Mouse (Mus musculus) intestine, embryonic 16.5 days (tissue): ENCODE measurements around the gene Rnase2b. TPM values are rescaled to one million over a fixed set of nuclear protein-coding genes. Genes with fewer than 3 reads are reported as not detected.
"Not testable (repeated sequence)": the region's sequence is repeated elsewhere in the genome, so short reads cannot be mapped to it uniquely, and the experiment has no call there.

ENCODE experiments used
- ATAC-seq: fragments of 200-750 bp; cut with Nextera tagmentation; 2 replicates; pipeline ENCODE4 v1.8.0; 2017; ENCODE audit warnings: moderate TSS enrichment, moderate library complexity
- H3K27ac ChIP-seq: fragments of 300-500 bp; sonication (generic); 2 replicates; pipeline ENCODE4 v1.5.1; 2014; ENCODE audit warnings: mild to moderate bottlenecking, low read length
- H3K27me3 ChIP-seq: fragments of 300-500 bp; sonication (generic); replicated peaks from 2 replicates; pipeline ENCODE4 v1.6.1; 2014; ENCODE audit warnings: low read length, control low read depth, mixed read lengths; ENCODE audit not compliant: control insufficient read depth, insufficient read depth
- H3K36me3 ChIP-seq: fragments of 300-500 bp; sonication (generic); 2 replicates; pipeline ENCODE4 v1.6.1; 2014; ENCODE audit warnings: low read length, control low read depth; ENCODE audit not compliant: control insufficient read depth, insufficient read depth
- H3K4me1 ChIP-seq: fragments of 300-500 bp; sonication (generic); 2 replicates; pipeline ENCODE4 v1.6.1; 2014; ENCODE audit warnings: low read length, control low read depth, mixed read lengths; ENCODE audit not compliant: control insufficient read depth, insufficient read depth
- H3K4me2 ChIP-seq: fragments of 300-500 bp; sonication (generic); 2 replicates; pipeline ENCODE4 v1.6.1; 2014; ENCODE audit warnings: low read depth, low read length, control low read depth
- H3K4me3 ChIP-seq: fragments of 300-500 bp; sonication (generic); 2 replicates; pipeline ENCODE4 v1.5.1; 2014; ENCODE audit warnings: mild to moderate bottlenecking, low read length
- H3K9ac ChIP-seq: fragments of 300-500 bp; sonication (generic); 2 replicates; pipeline ENCODE4 v1.6.1; 2014; ENCODE audit warnings: low read depth, low read length
- H3K9me3 ChIP-seq: fragments of 300-500 bp; sonication (generic); 2 replicates; pipeline ENCODE4 v1.6.1; 2016; ENCODE audit warnings: low read length, control low read depth; ENCODE audit not compliant: control insufficient read depth
- WGBS: fragments of 180-500 bp; shearing (Covaris S2); extraction: QIAGEN DNeasy Blood & Tissue Kit; methylation state at CpG from one replicate; pipeline ENCODE4 v1.1.7; 2014; 5-methylcytosine and 5-hydroxymethylcytosine counted together
- polyA plus RNA-seq: library from polyadenylated mRNA; unstranded; fragments of >200 nt; fragmentation: Nextera tagmentation; extraction: Ambion mirVana; gene quantifications from 2 replicates; pipeline ENCODE4 v1.2.1, GENCODE M21; 2015

The Rnase2b gene
- polyA plus RNA-seq, result not detected in 2 replicates

- H3K27ac ChIP-seq, ATAC-seq: not testable (repeated sequence)
Observed at GRCm38 (mm10) chr14:51161976-51162375, at the start of gene Rnase2b. Gene Rnase2b (plus strand): TSS chr14:51162260.

GRCm38 (mm10) chr14:51113476-51113875 is 48.6 kb upstream of the Rnase2b start:
- H3K27ac ChIP-seq, result no peak overlapping the region
- no peaks in the 10 kb centered on the region for H3K27me3 ChIP-seq
- H3K4me2 ChIP-seq, result no peak overlapping the region
- H3K9ac ChIP-seq, result no peak overlapping the region
- WGBS, result 47% methylated on average over 9 of the region's 9 CpGs
- no peak for ATAC-seq
- H3K36me3 ChIP-seq, result no peaks in the 10 kb centered on the region
- H3K4me1 ChIP-seq, result no peaks in the 10 kb centered on the region
- no peak overlapping the region for H3K4me3 ChIP-seq
- H3K9me3 ChIP-seq, result no peaks in the 10 kb centered on the region

More at GRCm38 (mm10) chr14:51161976-51162375, at the start of gene Rnase2b:
- not testable (repeated sequence) for H3K27me3 ChIP-seq, H3K4me2 ChIP-seq, H3K9me3 ChIP-seq, H3K9ac ChIP-seq, H3K36me3 ChIP-seq, H3K4me3 ChIP-seq, H3K4me1 ChIP-seq
- WGBS, result 95% methylated on average over 3 of the region's 3 CpGs

- Histone ChIP-seq H3K4me2 (no peak within 1 kb of the TSS), H3K9me3 (no peaks in the 10 kb centered on the region), H3K4me3 (no peak within 1 kb of the TSS), H3K27ac (no peak within 1 kb of the TSS), H3K36me3 (no peaks in the 10 kb centered on the region), H3K9ac (no peak within 1 kb of the TSS), H3K27me3 (no peaks in the 10 kb centered on the region), H3K4me1 (no peaks in the 10 kb centered on the region)
- no peak for ATAC-seq
- WGBS, result 58% methylated on average over 12 of the region's 12 CpGs
Observed at GRCm38 (mm10) chr14:51113916-51114560, 48.0 kb upstream of the Rnase2b start, which contains the start of gene Eddm3b. Gene Eddm3b (plus strand): TSS chr14:51114426.

- Histone ChIP-seq H3K4me2 (no peak overlapping the region), H3K36me3 (no peaks in the 10 kb centered on the region), H3K9ac (no peak overlapping the region), H3K4me1 (no peaks in the 10 kb centered on the region), H3K27ac (no peak overlapping the region), H3K9me3 (no peaks in the 10 kb centered on the region), H3K27me3 (no peaks in the 10 kb centered on the region), H3K4me3 (no peak overlapping the region)
- WGBS, result 87% methylated on average over 6 of the region's 6 CpGs
- ATAC-seq, result no peak
Observed at GRCm38 (mm10) chr14:51125684-51126083, 36.4 kb upstream of the Rnase2b start.

GRCm38 (mm10) chr14:51127648-51128258 is 34.3 kb upstream of the Rnase2b start:
- H3K27ac ChIP-seq, result no peak overlapping the region
- ATAC-seq, result peak; percentile 76
- no peaks in the 10 kb centered on the region for H3K27me3 ChIP-seq
- H3K9ac ChIP-seq, result no peak overlapping the region
- 51% methylated on average over 2 of the region's 2 CpGs for WGBS
- H3K36me3 ChIP-seq, result no peaks in the 10 kb centered on the region
- H3K4me2 ChIP-seq, result no peak overlapping the region
- H3K9me3 ChIP-seq, result no peaks in the 10 kb centered on the region
- H3K4me1 ChIP-seq, result no peaks in the 10 kb centered on the region
- H3K4me3 ChIP-seq, result no peak overlapping the region

- Histone ChIP-seq H3K9me3 (no peaks in the 10 kb centered on the region), H3K4me2 (no peak overlapping the region), H3K4me1 (no peaks in the 10 kb centered on the region), H3K27me3 (no peaks in the 10 kb centered on the region), H3K27ac (no peak overlapping the region), H3K9ac (no peak overlapping the region), H3K4me3 (no peak overlapping the region), H3K36me3 (no peaks in the 10 kb centered on the region)
- ATAC-seq, result no peak
- WGBS, result 72% methylated on average over 9 of the region's 9 CpGs
Observed at GRCm38 (mm10) chr14:51128775-51129623, 33.1 kb upstream of the Rnase2b start.

- no peaks in the 10 kb centered on the region for H3K9me3 ChIP-seq
- no peak for ATAC-seq
- no peaks in the 10 kb centered on the region for H3K36me3 ChIP-seq
- no peak overlapping the region for H3K4me2 ChIP-seq
- no peak overlapping the region for H3K4me3 ChIP-seq
- H3K9ac ChIP-seq, result no peak overlapping the region
- H3K4me1 ChIP-seq, result no peaks in the 10 kb centered on the region
- H3K27ac ChIP-seq, result no peak overlapping the region
- WGBS, result 85% methylated on average over 4 of the region's 4 CpGs
- H3K27me3 ChIP-seq, result no peaks in the 10 kb centered on the region
Observed at GRCm38 (mm10) chr14:51129624-51129975, 32.5 kb upstream of the Rnase2b start.

- peak; percentile 70 for ATAC-seq
- H3K27me3 ChIP-seq, result no peaks in the 10 kb centered on the region
- WGBS, result 74% methylated on average over 9 of the region's 9 CpGs
Observed at GRCm38 (mm10) chr14:51130315-51130940, 31.6 kb upstream of the Rnase2b start.

More at GRCm38 (mm10) chr14:51130315-51130940, 31.6 kb upstream of the Rnase2b start:
- no peak overlapping the region for H3K9ac ChIP-seq
- H3K4me2 ChIP-seq, result no peak overlapping the region
- no peaks in the 10 kb centered on the region for H3K9me3 ChIP-seq
- no peaks in the 10 kb centered on the region for H3K4me1 ChIP-seq
- H3K36me3 ChIP-seq, result no peaks in the 10 kb centered on the region
- H3K4me3 ChIP-seq, result no peak overlapping the region
- H3K27ac ChIP-seq, result no peak overlapping the region
